Mouse (Mus musculus): Measurements from ENCODE around the gene Llph. TPM values are rescaled to one million over a fixed set of nuclear protein-coding genes. Genes with fewer than 3 reads are reported as not detected.

Llph gene
- 16.7 and 34.6 TPM in 2 replicates for polyA plus RNA-seq (2012; rRNA removed)
- 46.0 and 50.9 TPM in 2 replicates for polyA plus RNA-seq (2014; fragmentation: Nextera tagmentation; extraction: Ambion mirVana)

- Histone ChIP-seq H3K4me3 (replicated peaks; ENCODE audit: low read length) (peak within 1 kb of the TSS; percentile 86), H3K4me1 (ENCODE audit: control insufficient read depth, insufficient read depth, low read length) (no peaks in the 10 kb centered on the region), H3K27me3 (ENCODE audit: control insufficient read depth, insufficient read depth, low read length) (no peaks in the 10 kb centered on the region), H3K36me3 (ENCODE audit: control insufficient read depth, insufficient read depth, low read length) (peaks cover 30% of the 10 kb centered on the region), H3K27ac (replicated peaks; ENCODE audit: low read depth, low read length) (no peak within 1 kb of the TSS), H3K4me2 (replicated peaks; ENCODE audit: low read depth, low read length, severe bottlenecking) (peak within 1 kb of the TSS; percentile 84), H3K9me3 (ENCODE audit: control insufficient read depth, low read length) (no peaks in the 10 kb centered on the region), H3K9ac (ENCODE audit: low read depth, low read length, severe bottlenecking) (peak within 1 kb of the TSS; percentile 75)
- peak; percentile 90 for DNase-seq (ENCODE audit: low spot score)
- ATAC-seq (ENCODE audit: low FRiP score, low read depth), result peak; percentile 93
- WGBS, result under 1% methylated on average over 57 of the region's 57 CpGs
- TF ChIP-seq POLR2A (IDR thresholded peaks at IDR 0.05; ENCODE audit: borderline replicate concordance, extremely low read depth, insufficient read depth, insufficient read length), result 0 out of 2 replicates have a peak, but pooled peaks have one; percentile 32
These were observed at the start of gene Llph for GRCm38 (mm10) chr10:120226871-120227661. TSS of gene Llph (plus strand) at chr10:120227070.

GRCm38 (mm10) chr10:120182887-120183286 lies 44.0 kb upstream of the Llph start:
- 93% methylated on average over 1 of the region's 1 CpGs for WGBS
- H3K4me2 ChIP-seq (replicated peaks; ENCODE audit: low read depth, low read length, severe bottlenecking), result no peak overlapping the region

GRCm38 (mm10) chr10:120183342-120183741 lies 43.5 kb upstream of the Llph start:
- no peak overlapping the region for H3K27ac ChIP-seq (replicated peaks; ENCODE audit: low read depth, low read length)
- WGBS, result 76% methylated on average over 2 of the region's 2 CpGs
- no peak overlapping the region for H3K4me2 ChIP-seq (replicated peaks; ENCODE audit: low read depth, low read length, severe bottlenecking)
- no peak for ATAC-seq (ENCODE audit: low FRiP score, low read depth)
- H3K36me3 ChIP-seq (ENCODE audit: control insufficient read depth, insufficient read depth, low read length), result no peaks in the 10 kb centered on the region
- no peak for DNase-seq (ENCODE audit: low spot score)
- no peak for TF ChIP-seq POLR2A (IDR thresholded peaks at IDR 0.05; ENCODE audit: borderline replicate concordance, extremely low read depth, insufficient read depth, insufficient read length)
- H3K4me3 ChIP-seq (replicated peaks; ENCODE audit: low read length), result no peak overlapping the region
- peaks cover 3% of the 10 kb centered on the region; the same call in 1 of the 2 replicates for H3K9me3 ChIP-seq (ENCODE audit: control insufficient read depth, low read length)
- H3K4me1 ChIP-seq (ENCODE audit: control insufficient read depth, insufficient read depth, low read length), result no peaks in the 10 kb centered on the region
- H3K27me3 ChIP-seq (ENCODE audit: control insufficient read depth, insufficient read depth, low read length), result no peaks in the 10 kb centered on the region
- no peak overlapping the region for H3K9ac ChIP-seq (ENCODE audit: low read depth, low read length, severe bottlenecking)

More at GRCm38 (mm10) chr10:120182887-120183286, 44.0 kb upstream of the Llph start:
- peaks cover 3% of the 10 kb centered on the region; the same call in 1 of the 2 replicates for H3K9me3 ChIP-seq (ENCODE audit: control insufficient read depth, low read length)
- ATAC-seq (ENCODE audit: low FRiP score, low read depth) (no peak), DNase-seq (ENCODE audit: low spot score) (no peak)
- H3K4me1 ChIP-seq (ENCODE audit: control insufficient read depth, insufficient read depth, low read length), result no peaks in the 10 kb centered on the region
- H3K27me3 ChIP-seq (ENCODE audit: control insufficient read depth, insufficient read depth, low read length), result no peaks in the 10 kb centered on the region
- H3K36me3 ChIP-seq (ENCODE audit: control insufficient read depth, insufficient read depth, low read length), result no peaks in the 10 kb centered on the region
- H3K9ac ChIP-seq (ENCODE audit: low read depth, low read length, severe bottlenecking), result no peak overlapping the region
- no peak overlapping the region for H3K4me3 ChIP-seq (replicated peaks; ENCODE audit: low read length)
- H3K27ac ChIP-seq (replicated peaks; ENCODE audit: low read depth, low read length), result no peak overlapping the region
- TF ChIP-seq POLR2A (IDR thresholded peaks at IDR 0.05; ENCODE audit: borderline replicate concordance, extremely low read depth, insufficient read depth, insufficient read length), result no peak

GRCm38 (mm10) chr10:120188513-120188912 lies 38.4 kb upstream of the Llph start:
- no peak for TF ChIP-seq POLR2A (IDR thresholded peaks at IDR 0.05; ENCODE audit: borderline replicate concordance, extremely low read depth, insufficient read depth, insufficient read length)
- Histone ChIP-seq H3K4me3 (replicated peaks; ENCODE audit: low read length) (no peak overlapping the region), H3K4me2 (replicated peaks; ENCODE audit: low read depth, low read length, severe bottlenecking) (no peak overlapping the region), H3K27ac (replicated peaks; ENCODE audit: low read depth, low read length) (no peak overlapping the region), H3K4me1 (ENCODE audit: control insufficient read depth, insufficient read depth, low read length) (no peaks in the 10 kb centered on the region), H3K36me3 (ENCODE audit: control insufficient read depth, insufficient read depth, low read length) (no peaks in the 10 kb centered on the region), H3K27me3 (ENCODE audit: control insufficient read depth, insufficient read depth, low read length) (no peaks in the 10 kb centered on the region), H3K9me3 (ENCODE audit: control insufficient read depth, low read length) (peaks cover 3% of the 10 kb centered on the region; the same call in 1 of the 2 replicates), H3K9ac (ENCODE audit: low read depth, low read length, severe bottlenecking) (no peak overlapping the region)
- 68% methylated on average over 2 of the region's 2 CpGs for WGBS
- ATAC-seq (ENCODE audit: low FRiP score, low read depth) (no peak), DNase-seq (ENCODE audit: low spot score) (no peak)

- Histone ChIP-seq H3K9ac (ENCODE audit: low read depth, low read length, severe bottlenecking) (no peak overlapping the region), H3K4me2 (replicated peaks; ENCODE audit: low read depth, low read length, severe bottlenecking) (no peak overlapping the region), H3K4me3 (replicated peaks; ENCODE audit: low read length) (no peak overlapping the region), H3K27me3 (ENCODE audit: control insufficient read depth, insufficient read depth, low read length) (no peaks in the 10 kb centered on the region), H3K4me1 (ENCODE audit: control insufficient read depth, insufficient read depth, low read length) (no peaks in the 10 kb centered on the region), H3K9me3 (ENCODE audit: control insufficient read depth, low read length) (peaks cover 3% of the 10 kb centered on the region; the same call in 1 of the 2 replicates), H3K36me3 (ENCODE audit: control insufficient read depth, insufficient read depth, low read length) (no peaks in the 10 kb centered on the region), H3K27ac (replicated peaks; ENCODE audit: low read depth, low read length) (no peak overlapping the region)
- no peak for DNase-seq (ENCODE audit: low spot score)
- ATAC-seq (ENCODE audit: low FRiP score, low read depth), result no peak
- no peak for TF ChIP-seq POLR2A (IDR thresholded peaks at IDR 0.05; ENCODE audit: borderline replicate concordance, extremely low read depth, insufficient read depth, insufficient read length)
- WGBS, result 65% methylated on average over 11 of the region's 11 CpGs
These were observed 37.6 kb upstream of the Llph start for GRCm38 (mm10) chr10:120189276-120189675.
